ENCODE assay signal across 15 mouse cellular contexts in the genomic region with DNA sequence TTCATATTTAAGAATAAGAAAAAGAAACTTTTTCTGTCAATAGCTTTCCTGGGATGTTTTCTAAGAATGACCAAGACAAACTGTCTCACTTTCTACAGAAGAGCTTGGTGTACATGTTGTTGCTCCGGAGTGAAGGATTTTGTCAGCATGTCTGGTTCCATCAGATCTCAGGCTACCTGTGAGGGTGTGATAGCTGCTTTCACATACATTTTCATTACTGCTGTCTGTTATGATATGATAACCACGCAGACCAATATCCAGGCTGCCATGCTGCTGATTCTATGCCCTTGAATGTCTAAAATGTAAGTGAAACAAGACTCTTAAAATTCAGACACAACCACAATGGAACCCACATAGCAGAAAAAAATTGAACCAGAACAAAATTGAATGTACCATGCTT.
"Had no signal": no experiment of that assay in that cellular context is flagged by ENCODE, and none has a peak within 500 bp of the region (broad histone marks: within the 10 kb centered on the region; RNA-seq: fewer than 3 reads in every experiment).

No protein-coding gene starts in this region.

- H3K4me2 ChIP-seq: limb, embryonic 15.5 days; lung, embryonic 14.5 days; midbrain, embryonic 12.5 days; neural tube, embryonic 13.5 days; stomach, embryonic 15.5 days had no signal

- DNase-seq: kidney, adult 8-10 months; kidney, postnatal 25 days; lung, embryonic 14.5 days; lung, postnatal 10 days; lung, postnatal 4 days; retina, postnatal 1 day; thymus, postnatal 4 days had no signal

- H3K27ac ChIP-seq: left cerebral cortex, adult 2 months; limb, embryonic 15.5 days; midbrain, embryonic 12.5 days; neural tube, embryonic 13.5 days; stomach, embryonic 15.5 days had no signal

- H3K4me1 ChIP-seq: limb, embryonic 15.5 days; megakaryocyte, embryonic 14.5 days; midbrain, embryonic 12.5 days; neural tube, embryonic 13.5 days; stomach, embryonic 15.5 days had no signal

- H3K27me3 ChIP-seq: limb, embryonic 15.5 days; megakaryocyte, embryonic 14.5 days; midbrain, embryonic 12.5 days; neural tube, embryonic 13.5 days; stomach, embryonic 15.5 days had no signal

- ATAC-seq: intestine, postnatal 0 days; midbrain, embryonic 16.5 days had no signal

- H3K9ac ChIP-seq: limb, embryonic 15.5 days; lung, embryonic 14.5 days; midbrain, embryonic 12.5 days; neural tube, embryonic 13.5 days; stomach, embryonic 15.5 days had no signal

- H3K4me3 ChIP-seq: left cerebral cortex, adult 2 months; limb, embryonic 15.5 days; megakaryocyte, embryonic 14.5 days; midbrain, embryonic 12.5 days; neural tube, embryonic 13.5 days; stomach, embryonic 15.5 days had no signal

- H3K9me3 ChIP-seq: limb, embryonic 15.5 days; megakaryocyte, embryonic 14.5 days; midbrain, embryonic 12.5 days; neural tube, embryonic 13.5 days; stomach, embryonic 15.5 days had no signal

- H3K36me3 ChIP-seq: limb, embryonic 15.5 days; midbrain, embryonic 12.5 days; neural tube, embryonic 13.5 days; stomach, embryonic 15.5 days had no signal
